Mouse (Mus musculus) layer of hippocampus, adult 2 months (tissue): ENCODE measurements around the gene Ssty1. TPM values are rescaled to one million over a fixed set of nuclear protein-coding genes. Genes with fewer than 3 reads are reported as not detected.
"Not testable (repeated sequence)": the region's sequence is repeated elsewhere in the genome, so short reads cannot be mapped to it uniquely, and the experiment has no call there.

Source experiments
- DNase-seq, 2 experiments: peaks; one replicate each; pipeline ENCODE4 v3.0.0; 2022; ENCODE audit warnings: low spot score in 2 of 2
- H3K27ac ChIP-seq: fragments of 200-600 bp; 2 replicates; pipeline ENCODE4 v1.8.1; 2022
- H3K4me3 ChIP-seq: fragments of 200-600 bp; 2 replicates; pipeline ENCODE4 v1.8.1; 2022; ENCODE audit warnings: mild to moderate bottlenecking
- long read RNA-seq, 2 experiments: library from polyadenylated mRNA; stranded (forward); transcript quantifications; one replicate each; pipeline ENCODE4 v2.0.0; 2021; ENCODE audit warnings: borderline mapping rate in 2 of 2
- total RNA-seq, 2 experiments: library from RNA; stranded (reverse); gene quantifications; 2 replicates each; pipeline ENCODE4 v1.2.3; 2021

Ssty1 gene
- not detected for total RNA-seq
- long read RNA-seq, experiment 1 = 0 reads
- long read RNA-seq, experiment 2 = 0 reads

DNA sequence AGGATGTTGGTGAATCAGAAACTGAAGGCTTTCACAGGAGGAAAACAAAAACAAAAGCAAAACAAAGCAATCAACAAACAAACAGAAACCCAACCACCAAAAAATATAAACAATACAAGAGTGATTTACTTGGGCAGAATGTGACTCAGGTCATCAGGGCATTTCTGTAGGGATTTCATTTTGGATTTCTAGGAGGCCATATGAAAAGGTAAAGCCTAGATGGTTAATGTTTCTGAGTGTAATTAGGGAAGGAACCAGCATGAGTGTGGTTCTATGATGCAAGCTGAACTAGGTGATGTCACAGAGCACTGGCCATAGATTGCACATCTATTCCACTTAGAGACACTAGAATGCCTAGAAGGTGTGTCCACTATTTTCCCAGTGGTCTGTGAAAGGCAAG, at the start of gene Ssty1:
Gene Ssty1 (plus strand): TSS at position 301 of the 400 bp plus-strand sequence.
- not testable (repeated sequence) for DNase-seq, H3K4me3 ChIP-seq, H3K27ac ChIP-seq

DNA sequence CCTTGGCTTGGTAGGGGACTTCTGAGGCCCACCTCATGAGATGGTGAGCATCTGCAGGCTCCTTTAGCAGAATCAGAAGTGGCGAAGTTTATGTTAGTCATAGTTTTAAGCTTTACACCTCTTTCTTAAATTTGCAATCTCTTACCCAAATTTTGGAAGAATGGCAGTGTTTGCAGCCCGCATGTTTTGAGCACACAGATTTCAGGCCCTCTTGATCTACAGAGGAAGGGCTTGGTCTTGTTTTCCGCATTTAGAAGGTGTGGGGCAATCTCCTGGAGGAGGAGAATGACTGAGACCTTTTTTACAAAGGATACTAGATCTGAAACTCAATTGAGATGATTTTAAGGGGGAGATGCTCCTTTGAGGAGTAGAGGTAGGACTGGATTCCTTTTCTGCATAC, 27.2 kb upstream of the Ssty1 start, which contains the start of gene Gm21764:
Gene Gm21764 (minus strand): TSS at position 101 of the 400 bp plus-strand sequence.
- H3K27ac ChIP-seq, H3K4me3 ChIP-seq, DNase-seq: not testable (repeated sequence)

Other genes with a start within 250 kb of the Ssty1 start
- not detected for gene Gm21904, start 242.8 kb upstream of the Ssty1 start, total RNA-seq
- not detected for gene Gm20772, start 214.4 kb upstream of the Ssty1 start, total RNA-seq
- gene Gm20831, start 214.4 kb upstream of the Ssty1 start, total RNA-seq = not detected
- not detected for gene Srsy, start 151.8 kb upstream of the Ssty1 start, total RNA-seq
- gene Gm21764, start 27.3 kb upstream of the Ssty1 start, total RNA-seq = not detected